Mouse (Mus musculus): ENCODE results near the gene Grb7.

Gene Grb7

GRCm38 (mm10) chr11:98497388-98498288 is 51.4 kb downstream of the Grb7 start:
- no peak for DNase-seq (ENCODE audit: low read depth, low spot score)

GRCm38 (mm10) chr11:98504926-98505325 is 58.7 kb downstream of the Grb7 start:
- no peak for DNase-seq (ENCODE audit: low read depth, low spot score)

Data from c-Kit-negative CD71-positive TER-119-positive erythroid progenitor cells, embryonic 14.5 days (primary cell).